Mouse (Mus musculus): ENCODE data around the gene Lgals3bp. TPM values are rescaled to one million over a fixed set of nuclear protein-coding genes. Genes with fewer than 3 reads are reported as not detected.

Gene Lgals3bp
- polyA plus RNA-seq, 1 experiment from 2014 or later: 42.7 TPM

- Histone ChIP-seq H3K27ac (replicated peaks) (peak within 1 kb of the TSS; percentile 83), H3K9ac (peak within 1 kb of the TSS; percentile 94), H3K4me1 (replicated peaks) (peaks cover 34% of the 10 kb centered on the region), H3K27me3 (peaks cover 9% of the 10 kb centered on the region; the same call in 1 of the 2 replicates), H3K4me2 (peak within 1 kb of the TSS; percentile 85), H3K36me3 (replicated peaks) (peaks cover 16% of the 10 kb centered on the region; the same call in 1 of the 2 replicates), H3K4me3 (replicated peaks) (peak within 1 kb of the TSS; percentile 91), H3K9me3 (replicated peaks) (no peaks in the 10 kb centered on the region)
- ATAC-seq (ENCODE audit: insufficient read depth): peak; percentile 95
- WGBS (ENCODE audit: insufficient replicate concordance): under 1% methylated on average over 50 of the region's 50 CpGs
Observed at GRCm38 (mm10) chr11:118418834-118419504, 17.1 kb upstream of the Lgals3bp start, which contains the start of gene Cant1. Cant1 (minus strand) TSS chr11:118419086.

- Histone ChIP-seq H3K36me3 (replicated peaks) (peaks cover 16% of the 10 kb centered on the region; the same call in 1 of the 2 replicates), H3K4me1 (replicated peaks) (peaks cover 31% of the 10 kb centered on the region), H3K27me3 (peaks cover 9% of the 10 kb centered on the region; the same call in 1 of the 2 replicates), H3K9me3 (replicated peaks) (no peaks in the 10 kb centered on the region), H3K9ac (peak overlapping the region; percentile 94), H3K4me3 (replicated peaks) (peak overlapping the region; percentile 91), H3K4me2 (peak overlapping the region; percentile 85), H3K27ac (replicated peaks) (peak overlapping the region; percentile 83)
- WGBS (ENCODE audit: insufficient replicate concordance): 2% methylated on average over 12 of the region's 12 CpGs
- peak; percentile 22 for ATAC-seq (ENCODE audit: insufficient read depth)
Observed at GRCm38 (mm10) chr11:118418442-118418833, 16.5 kb upstream of the Lgals3bp start.

DNA sequence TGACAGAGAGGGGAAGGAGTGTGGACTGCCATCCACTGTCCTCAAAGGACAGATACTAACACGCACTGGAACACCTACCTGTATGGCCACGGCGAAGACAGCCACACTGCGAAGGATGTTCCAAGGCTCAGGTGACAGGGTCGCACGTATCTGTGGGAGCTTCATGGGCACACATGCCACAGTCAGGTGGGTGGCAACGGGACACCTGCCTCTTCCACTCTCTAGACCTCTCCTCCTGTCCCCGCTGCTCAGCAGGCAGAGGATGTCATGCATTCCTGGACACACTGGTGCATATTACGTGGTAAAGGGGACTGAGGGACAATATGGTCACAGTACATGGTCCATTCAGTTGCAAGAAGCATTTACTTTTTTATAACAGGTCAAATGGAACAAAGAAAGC is 15.6 kb upstream of the Lgals3bp start:
- WGBS (ENCODE audit: insufficient replicate concordance): 87% methylated on average over 9 of the region's 9 CpGs
- H3K9ac ChIP-seq: 0 out of 2 replicates have a peak overlapping the region, but pooled peaks have one; percentile 94
- H3K4me3 ChIP-seq (replicated peaks): peak overlapping the region; percentile 91; the same call in 1 of the 2 replicates
- peak overlapping the region; percentile 85; the same call in 1 of the 2 replicates for H3K4me2 ChIP-seq
- peaks cover 29% of the 10 kb centered on the region for H3K4me1 ChIP-seq (replicated peaks)
- H3K9me3 ChIP-seq (replicated peaks): no peaks in the 10 kb centered on the region
- H3K27ac ChIP-seq (replicated peaks): no peak overlapping the region
- peaks cover 16% of the 10 kb centered on the region; the same call in 1 of the 2 replicates for H3K36me3 ChIP-seq (replicated peaks)
- no peak for ATAC-seq (ENCODE audit: insufficient read depth)
- H3K27me3 ChIP-seq: peaks cover 5% of the 10 kb centered on the region; the same call in 1 of the 2 replicates

DNA sequence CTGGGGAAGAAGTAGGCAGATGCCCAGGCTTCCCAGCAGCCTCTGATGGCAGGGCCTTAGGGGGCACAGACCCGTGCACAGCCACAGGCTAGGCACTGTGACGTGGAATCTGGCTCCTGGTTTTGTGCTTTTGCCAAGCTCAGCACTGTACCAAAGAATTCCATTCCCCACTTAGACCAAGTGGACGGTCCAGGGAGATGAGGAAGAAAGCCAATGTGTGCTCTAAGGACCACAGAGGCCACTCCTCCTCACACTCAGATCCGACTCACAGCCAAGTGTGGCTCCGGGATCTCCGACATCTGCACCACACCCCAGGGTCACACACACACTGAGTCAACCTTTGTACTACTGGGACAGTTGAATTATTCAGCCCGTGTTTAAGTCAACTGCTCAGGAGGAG is 14.2 kb upstream of the Lgals3bp start:
- no peaks in the 10 kb centered on the region for H3K9me3 ChIP-seq (replicated peaks)
- WGBS (ENCODE audit: insufficient replicate concordance): 76% methylated on average over 7 of the region's 7 CpGs
- H3K27me3 ChIP-seq: no peaks in the 10 kb centered on the region
- H3K9ac ChIP-seq: no peak overlapping the region
- no peak for ATAC-seq (ENCODE audit: insufficient read depth)
- peaks cover 29% of the 10 kb centered on the region for H3K4me1 ChIP-seq (replicated peaks)
- no peak overlapping the region for H3K4me3 ChIP-seq (replicated peaks)
- H3K36me3 ChIP-seq (replicated peaks): peaks cover 20% of the 10 kb centered on the region
- no peak overlapping the region for H3K27ac ChIP-seq (replicated peaks)
- H3K4me2 ChIP-seq: no peak overlapping the region

DNA sequence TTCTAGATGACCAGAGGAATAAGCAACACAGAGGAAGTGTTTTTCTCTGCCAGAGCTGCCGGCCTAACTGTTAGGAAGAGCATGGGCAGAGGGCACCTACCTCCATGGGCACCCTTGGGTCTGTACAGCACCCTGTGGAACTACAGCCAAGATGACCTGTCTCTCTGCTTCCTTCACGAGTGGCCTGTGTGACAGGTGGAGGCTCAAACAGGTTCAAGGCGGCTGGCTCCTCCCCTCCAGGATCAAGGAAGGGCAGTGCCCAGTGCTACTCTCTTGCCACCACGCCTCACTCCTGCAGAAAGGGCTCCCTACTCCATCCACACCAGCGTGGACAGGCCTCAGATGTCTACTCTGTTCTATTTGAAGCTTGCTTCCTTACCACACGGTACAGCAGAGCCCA is 13.7 kb upstream of the Lgals3bp start:
- Histone ChIP-seq H3K4me1 (replicated peaks) (peaks cover 29% of the 10 kb centered on the region), H3K4me3 (replicated peaks) (no peak overlapping the region), H3K4me2 (no peak overlapping the region), H3K27me3 (no peaks in the 10 kb centered on the region), H3K9me3 (replicated peaks) (no peaks in the 10 kb centered on the region), H3K27ac (replicated peaks) (no peak overlapping the region), H3K36me3 (replicated peaks) (peaks cover 25% of the 10 kb centered on the region), H3K9ac (no peak overlapping the region)
- WGBS (ENCODE audit: insufficient replicate concordance): 67% methylated on average over 6 of the region's 6 CpGs
- no peak for ATAC-seq (ENCODE audit: insufficient read depth)

- Histone ChIP-seq H3K36me3 (replicated peaks) (peaks cover 36% of the 10 kb centered on the region), H3K9ac (no peak overlapping the region), H3K9me3 (replicated peaks) (no peaks in the 10 kb centered on the region), H3K4me1 (replicated peaks) (peaks cover 22% of the 10 kb centered on the region), H3K4me2 (no peak overlapping the region), H3K27ac (replicated peaks) (no peak overlapping the region), H3K4me3 (replicated peaks) (no peak overlapping the region), H3K27me3 (no peaks in the 10 kb centered on the region)
- ATAC-seq (ENCODE audit: insufficient read depth): no peak
- WGBS (ENCODE audit: insufficient replicate concordance): 72% methylated on average over 5 of the region's 5 CpGs
Observed at GRCm38 (mm10) chr11:118414270-118414669, 12.4 kb upstream of the Lgals3bp start.

DNA sequence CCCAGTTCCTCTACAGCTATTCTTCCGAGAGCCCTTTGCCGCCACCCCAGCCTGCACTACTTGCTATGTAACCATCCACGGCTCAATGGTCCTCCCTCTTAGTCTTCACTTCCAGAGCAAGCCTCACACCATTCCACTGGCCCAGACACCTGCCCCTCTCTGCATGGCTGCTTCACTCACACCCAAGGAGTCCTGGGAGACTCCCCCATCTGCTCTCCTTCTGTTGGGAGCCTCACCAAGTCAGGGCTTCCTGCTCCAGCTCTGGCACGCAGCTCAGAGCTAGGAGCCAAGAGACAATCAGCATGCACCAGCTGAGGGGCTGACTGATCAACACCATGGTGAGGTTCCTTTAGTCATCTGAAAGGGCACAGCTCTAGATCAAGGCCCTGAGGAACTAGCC is 11.2 kb upstream of the Lgals3bp start:
- WGBS (ENCODE audit: insufficient replicate concordance): 62% methylated on average over 4 of the region's 4 CpGs
- Histone ChIP-seq H3K4me1 (replicated peaks) (peaks cover 16% of the 10 kb centered on the region), H3K4me3 (replicated peaks) (no peak overlapping the region), H3K27me3 (no peaks in the 10 kb centered on the region), H3K36me3 (replicated peaks) (peaks cover 36% of the 10 kb centered on the region), H3K4me2 (no peak overlapping the region), H3K9ac (no peak overlapping the region), H3K9me3 (replicated peaks) (no peaks in the 10 kb centered on the region), H3K27ac (replicated peaks) (no peak overlapping the region)
- no peak for ATAC-seq (ENCODE audit: insufficient read depth)

DNA sequence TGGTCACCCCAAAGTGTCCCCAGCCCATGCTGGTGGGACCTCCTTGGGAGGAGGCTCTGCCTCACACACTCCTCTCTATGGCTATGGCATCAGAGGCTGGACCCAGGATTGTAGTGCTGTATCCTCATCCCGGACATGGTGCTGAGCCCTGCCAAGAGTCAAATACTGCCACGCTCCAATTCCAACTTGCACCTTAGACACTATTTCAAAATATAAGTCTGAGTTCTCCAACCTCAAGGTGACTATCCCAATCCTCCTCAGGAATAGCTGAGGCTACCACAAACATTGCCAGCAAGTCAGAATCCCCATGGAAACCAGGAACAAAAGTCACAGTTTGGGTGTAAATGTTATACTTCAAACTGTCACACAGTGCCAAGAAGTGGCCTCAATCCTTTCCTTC is 10.7 kb upstream of the Lgals3bp start:
- H3K9me3 ChIP-seq (replicated peaks): no peaks in the 10 kb centered on the region
- 81% methylated on average over 2 of the region's 2 CpGs for WGBS (ENCODE audit: insufficient replicate concordance)
- H3K4me1 ChIP-seq (replicated peaks): peaks cover 11% of the 10 kb centered on the region
- no peak overlapping the region for H3K27ac ChIP-seq (replicated peaks)
- H3K36me3 ChIP-seq (replicated peaks): peaks cover 40% of the 10 kb centered on the region
- no peak overlapping the region for H3K4me3 ChIP-seq (replicated peaks)
- ATAC-seq (ENCODE audit: insufficient read depth): no peak
- H3K4me2 ChIP-seq: no peak overlapping the region
- H3K9ac ChIP-seq: no peak overlapping the region
- no peaks in the 10 kb centered on the region for H3K27me3 ChIP-seq

GRCm38 (mm10) chr11:118411271-118411670 is 9.4 kb upstream of the Lgals3bp start:
- H3K4me2 ChIP-seq: no peak overlapping the region
- no peaks in the 10 kb centered on the region for H3K27me3 ChIP-seq
- H3K4me1 ChIP-seq (replicated peaks): no peaks in the 10 kb centered on the region; the same call in 1 of the 2 replicates
- H3K9ac ChIP-seq: no peak overlapping the region
- peaks cover 53% of the 10 kb centered on the region for H3K36me3 ChIP-seq (replicated peaks)
- ATAC-seq (ENCODE audit: insufficient read depth): no peak
- H3K27ac ChIP-seq (replicated peaks): no peak overlapping the region
- 86% methylated on average over 8 of the region's 8 CpGs for WGBS (ENCODE audit: insufficient replicate concordance)
- H3K9me3 ChIP-seq (replicated peaks): no peaks in the 10 kb centered on the region
- no peak overlapping the region for H3K4me3 ChIP-seq (replicated peaks)

DNA sequence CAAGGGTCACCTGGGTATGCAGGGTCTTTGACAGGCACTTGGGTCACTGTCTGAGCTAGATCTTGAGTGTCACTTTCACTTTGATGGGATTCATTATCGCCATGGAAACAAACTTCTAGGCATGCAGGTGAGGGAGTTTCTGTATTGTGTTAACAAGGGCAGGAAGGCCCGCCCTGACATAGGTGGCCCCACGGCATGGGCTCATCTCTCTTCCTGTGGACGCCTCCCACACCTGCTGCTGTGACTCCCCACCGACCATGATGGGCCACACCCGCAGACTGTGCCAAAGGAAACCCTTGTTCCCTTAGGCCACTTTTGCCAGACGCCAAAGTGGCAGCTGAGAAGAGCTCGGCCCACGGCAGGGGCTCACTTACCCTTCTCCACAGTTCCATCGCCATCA is 8.6 kb upstream of the Lgals3bp start:
- Histone ChIP-seq H3K4me3 (replicated peaks) (no peak overlapping the region), H3K9ac (no peak overlapping the region), H3K27me3 (no peaks in the 10 kb centered on the region), H3K4me2 (no peak overlapping the region), H3K4me1 (replicated peaks) (no peaks in the 10 kb centered on the region; the same call in 1 of the 2 replicates), H3K9me3 (replicated peaks) (no peaks in the 10 kb centered on the region), H3K36me3 (replicated peaks) (peaks cover 51% of the 10 kb centered on the region), H3K27ac (replicated peaks) (no peak overlapping the region)
- 75% methylated on average over 10 of the region's 10 CpGs for WGBS (ENCODE audit: insufficient replicate concordance)
- ATAC-seq (ENCODE audit: insufficient read depth): no peak

DNA sequence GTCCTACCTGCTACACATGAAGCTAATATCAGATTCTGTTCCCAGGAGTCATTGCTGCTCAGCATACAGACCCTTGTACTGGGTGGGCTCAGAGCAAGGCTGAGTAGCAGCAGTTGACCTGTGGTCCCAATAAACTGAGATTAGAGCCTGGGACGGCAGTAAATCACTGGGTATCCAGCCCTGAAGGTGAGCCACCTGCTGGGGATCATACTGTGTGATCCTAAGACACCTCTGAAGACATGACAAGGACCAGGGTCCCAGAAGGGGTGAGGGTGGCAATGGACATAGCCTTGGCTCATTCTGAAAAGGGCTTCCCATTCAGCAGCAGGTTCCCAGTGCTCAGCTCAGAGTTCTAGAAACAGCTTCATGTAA is 8.2 kb upstream of the Lgals3bp start:
- peaks cover 46% of the 10 kb centered on the region for H3K36me3 ChIP-seq (replicated peaks)
- no peak overlapping the region for H3K4me2 ChIP-seq
- no peak overlapping the region for H3K9ac ChIP-seq
- no peak overlapping the region for H3K4me3 ChIP-seq (replicated peaks)
- no peak overlapping the region for H3K27ac ChIP-seq (replicated peaks)
- no peak for ATAC-seq (ENCODE audit: insufficient read depth)
- H3K9me3 ChIP-seq (replicated peaks): no peaks in the 10 kb centered on the region
- H3K4me1 ChIP-seq (replicated peaks): no peaks in the 10 kb centered on the region
- no peaks in the 10 kb centered on the region for H3K27me3 ChIP-seq
- WGBS (ENCODE audit: insufficient replicate concordance): 40% methylated on average over 1 of the region's 1 CpGs

Measured in liver, embryonic 15.5 days (tissue).